Mouse (Mus musculus) forebrain, postnatal 0 days (tissue): ENCODE measurements around the gene Tspan3. TPM values are rescaled to one million over a fixed set of nuclear protein-coding genes. Genes with fewer than 3 reads are reported as not detected.

Source experiments
- ATAC-seq: fragments of 200-750 bp; cut with Nextera tagmentation; 2 replicates; pipeline ENCODE4 v1.8.0; 2017; ENCODE audit warnings: mild to moderate bottlenecking, moderate library complexity
- DNase-seq: peaks from one replicate; pipeline ENCODE4 v3.0.0-alpha.2; 2015
- H3K27ac ChIP-seq: fragments of 300-500 bp; sonication (generic); 2 replicates; pipeline ENCODE4 v1.5.1; 2014; ENCODE audit warnings: low read depth, mild to moderate bottlenecking, antibody characterized with exemption, low read length, moderate library complexity, mixed read lengths
- H3K27me3 ChIP-seq: fragments of 300-500 bp; sonication (generic); 2 replicates; pipeline ENCODE4 v1.6.1; 2014; ENCODE audit warnings: mild to moderate bottlenecking, low read length, mixed read lengths; ENCODE audit not compliant: insufficient read depth
- H3K36me3 ChIP-seq: fragments of 300-500 bp; sonication (generic); 2 replicates; pipeline ENCODE4 v1.6.1; 2014; ENCODE audit warnings: mild to moderate bottlenecking, moderate library complexity; ENCODE audit not compliant: insufficient read depth
- H3K4me1 ChIP-seq: fragments of 300-500 bp; sonication (generic); 2 replicates; pipeline ENCODE4 v1.6.1; 2014; ENCODE audit warnings: antibody characterized with exemption; ENCODE audit not compliant: insufficient read depth
- H3K4me2 ChIP-seq: fragments of 300-500 bp; sonication (generic); 2 replicates; pipeline ENCODE4 v1.6.1; 2014; ENCODE audit warnings: low read depth, mild to moderate bottlenecking, moderate library complexity
- H3K4me3 ChIP-seq: fragments of 300-500 bp; sonication (generic); 2 replicates; pipeline ENCODE4 v1.5.1; 2014; ENCODE audit warnings: low read depth, low read length, mixed read lengths
- H3K9ac ChIP-seq: fragments of 300-500 bp; sonication (generic); 2 replicates; pipeline ENCODE4 v1.6.1; 2014; ENCODE audit warnings: mild to moderate bottlenecking
- H3K9me3 ChIP-seq: fragments of 300-500 bp; sonication (generic); 2 replicates; pipeline ENCODE4 v1.6.1; 2016; ENCODE audit warnings: low read length
- CTCF ChIP-seq: sonication (generic); IDR thresholded peaks from 2 replicates; pipeline ENCODE4 v1.5.1; 2016; ENCODE audit warnings: antibody characterized with exemption, control low read depth, low read depth
- WGBS: fragments of 180-500 bp; shearing (Covaris S2); extraction: QIAGEN DNeasy Blood & Tissue Kit; methylation state at CpG from one replicate; pipeline ENCODE4 v1.1.7; 2014; 5-methylcytosine and 5-hydroxymethylcytosine counted together
- polyA plus RNA-seq: library from polyadenylated mRNA; unstranded; fragments of >200 nt; fragmentation: Nextera tagmentation; extraction: Ambion mirVana; gene quantifications from 2 replicates; pipeline ENCODE4 v1.2.1, GENCODE M21; 2015
- total RNA-seq: library from RNA; depleted of rRNA; stranded (reverse); fragments of >200 nt; gene quantifications from 2 replicates; pipeline ENCODE4 v1.2.3, GENCODE M21; 2014

Tspan3 gene
- total and polyA plus RNA-seq, 2 experiments from 2014 or later, result 430 to 649 TPM

DNA sequence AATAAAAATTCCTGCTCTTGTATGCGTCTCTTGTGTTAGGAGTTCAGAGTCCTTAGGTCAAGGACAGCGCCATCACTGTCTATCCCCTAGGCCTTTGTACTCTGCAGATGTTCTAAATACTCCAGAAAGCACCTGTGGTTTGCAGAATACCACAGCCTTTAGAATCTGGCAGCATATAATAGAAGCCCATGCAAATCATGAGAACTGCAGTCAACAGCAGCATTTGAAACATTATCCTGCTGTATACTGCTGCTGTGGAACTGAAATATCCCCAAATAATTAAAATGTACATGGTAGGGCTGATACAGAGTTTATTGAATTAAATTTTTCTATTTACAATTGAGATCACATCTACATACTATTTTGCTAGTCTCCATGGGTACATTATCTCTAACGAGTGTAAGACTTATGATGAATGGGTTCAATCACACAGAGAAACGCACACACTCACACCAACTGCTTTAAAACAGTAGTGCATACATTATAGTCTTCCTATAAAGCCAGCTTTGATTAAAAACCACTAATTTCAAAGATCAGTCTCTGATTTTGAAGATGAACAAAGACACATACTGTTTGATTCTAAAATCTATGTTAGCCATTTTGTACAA is 29.6 kb downstream of the Tspan3 start:
- H3K4me3 ChIP-seq, result no peak overlapping the region
- no peaks in the 10 kb centered on the region for H3K27me3 ChIP-seq
- ATAC-seq (no peak), DNase-seq (no peak)
- no peak overlapping the region for H3K4me2 ChIP-seq
- H3K9ac ChIP-seq, result no peak overlapping the region
- no peak overlapping the region for H3K27ac ChIP-seq
- H3K4me1 ChIP-seq, result no peaks in the 10 kb centered on the region
- no peaks in the 10 kb centered on the region for H3K9me3 ChIP-seq
- 74% methylated on average over 4 of the region's 4 CpGs for WGBS
- TF ChIP-seq CTCF, result no peak
- H3K36me3 ChIP-seq, result peaks cover 49% of the 10 kb centered on the region

DNA sequence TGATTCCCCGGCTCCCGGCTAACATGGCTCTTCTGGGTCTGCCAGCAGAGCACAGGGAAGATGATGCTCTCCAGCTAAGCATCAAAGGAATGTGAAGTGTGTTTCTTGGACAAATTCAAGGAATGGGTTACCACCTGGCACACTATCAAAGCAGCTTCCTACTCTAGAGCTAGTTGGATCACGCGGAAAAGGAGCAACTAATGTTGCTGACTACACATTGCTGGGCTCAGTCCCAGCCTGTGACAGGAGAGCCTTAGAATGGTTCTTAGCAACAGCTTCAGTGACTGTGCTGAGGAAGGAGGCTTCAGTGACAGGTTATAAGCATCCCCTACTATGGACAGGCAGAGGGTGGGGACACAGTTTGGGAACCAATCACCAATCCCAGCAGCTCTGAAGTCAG is 30.7 kb downstream of the Tspan3 start:
- TF ChIP-seq CTCF, result no peak
- Histone ChIP-seq H3K9ac (no peak overlapping the region), H3K27me3 (no peaks in the 10 kb centered on the region), H3K27ac (no peak overlapping the region), H3K4me2 (no peak overlapping the region), H3K36me3 (peaks cover 49% of the 10 kb centered on the region), H3K4me3 (no peak overlapping the region), H3K4me1 (no peaks in the 10 kb centered on the region), H3K9me3 (no peaks in the 10 kb centered on the region)
- WGBS, result 72% methylated on average over 4 of the region's 4 CpGs
- ATAC-seq, result no peak
- no peak for DNase-seq

DNA sequence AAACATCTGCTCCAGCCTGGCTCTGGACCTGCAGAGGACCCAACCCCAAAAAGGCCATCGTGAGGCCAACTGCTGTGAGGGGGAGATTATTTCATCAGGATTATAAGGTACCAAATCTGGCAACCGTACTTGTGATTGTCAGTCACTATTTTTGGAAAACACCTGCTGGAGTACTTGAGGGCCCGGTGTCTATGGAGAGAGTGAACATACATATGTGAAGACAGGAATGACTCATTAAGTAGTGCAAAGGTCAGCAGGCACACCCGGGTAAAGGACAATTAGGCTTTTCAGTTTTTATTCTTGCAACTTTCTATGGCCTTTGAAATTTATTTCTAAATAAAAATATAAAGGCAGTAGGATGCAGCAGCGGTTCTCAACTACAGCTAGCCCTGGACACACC is 31.3 kb downstream of the Tspan3 start:
- TF ChIP-seq CTCF, result no peak
- H3K9ac ChIP-seq, result no peak overlapping the region
- no peak overlapping the region for H3K4me3 ChIP-seq
- ATAC-seq (no peak), DNase-seq (no peak)
- H3K36me3 ChIP-seq, result peaks cover 55% of the 10 kb centered on the region
- H3K4me1 ChIP-seq, result no peaks in the 10 kb centered on the region
- WGBS, result 81% methylated on average over 5 of the region's 5 CpGs
- H3K27me3 ChIP-seq, result no peaks in the 10 kb centered on the region
- no peaks in the 10 kb centered on the region for H3K9me3 ChIP-seq
- H3K27ac ChIP-seq, result no peak overlapping the region
- H3K4me2 ChIP-seq, result no peak overlapping the region

DNA sequence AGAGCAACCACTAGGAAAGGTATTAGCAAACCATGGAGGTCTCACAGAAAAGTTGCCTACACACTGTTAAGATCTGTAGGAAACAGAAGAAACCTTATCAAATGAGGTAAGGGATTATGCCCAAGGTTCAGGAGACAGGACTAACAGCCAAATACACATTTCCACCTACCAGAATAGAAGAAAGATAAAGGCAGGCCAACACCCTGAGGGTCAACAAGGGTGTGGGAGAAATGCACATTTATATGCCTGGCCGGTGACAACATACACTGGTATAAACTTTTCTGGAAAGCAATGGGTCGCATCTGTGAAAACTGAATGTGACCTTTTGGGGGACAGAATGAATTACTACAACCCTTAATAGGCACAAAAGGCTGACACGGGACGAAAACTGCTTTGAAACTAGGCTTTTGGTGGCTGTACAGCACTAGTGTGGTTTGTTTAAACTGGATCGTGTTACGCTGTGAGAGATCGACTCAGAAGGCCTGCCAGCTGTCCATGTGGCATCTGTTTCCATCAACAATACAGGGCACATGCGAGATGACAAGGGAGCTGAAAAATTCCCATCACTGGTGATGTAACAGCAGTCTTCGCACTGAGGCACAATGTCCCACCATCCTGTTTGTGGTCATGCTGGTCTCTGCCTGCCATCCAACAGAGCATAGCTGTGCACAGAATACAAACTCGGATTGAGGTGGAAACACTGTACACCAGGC is 33.3 kb downstream of the Tspan3 start:
- Histone ChIP-seq H3K27ac (no peak overlapping the region), H3K4me3 (no peak overlapping the region), H3K27me3 (no peaks in the 10 kb centered on the region), H3K9ac (no peak overlapping the region), H3K9me3 (no peaks in the 10 kb centered on the region), H3K4me2 (no peak overlapping the region), H3K4me1 (no peaks in the 10 kb centered on the region), H3K36me3 (peaks cover 70% of the 10 kb centered on the region)
- WGBS, result 74% methylated on average over 10 of the region's 10 CpGs
- ATAC-seq (no peak), DNase-seq (no peak)
- no peak for TF ChIP-seq CTCF

DNA sequence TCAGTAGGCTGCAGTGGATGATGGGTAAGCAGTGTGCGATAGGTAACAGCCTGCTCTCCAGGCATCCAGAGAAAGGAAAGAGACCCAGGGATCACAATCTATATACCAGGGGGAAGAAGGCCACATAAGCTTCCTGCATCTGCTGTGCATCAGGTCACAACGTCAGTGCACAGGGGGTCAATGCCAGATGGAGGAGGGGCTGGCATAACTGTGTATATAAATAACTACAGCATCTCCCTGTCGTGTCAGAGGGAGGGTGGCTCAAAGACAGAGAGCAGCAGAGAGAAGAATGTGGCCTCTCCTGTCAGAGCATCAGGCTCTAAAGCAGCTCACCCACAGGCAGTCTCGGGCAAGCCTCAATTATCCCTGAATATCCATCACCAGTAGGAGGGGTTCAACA is 34.7 kb downstream of the Tspan3 start:
- TF ChIP-seq CTCF, result no peak
- H3K27ac ChIP-seq, result no peak overlapping the region
- H3K4me3 ChIP-seq, result no peak overlapping the region
- no peak overlapping the region for H3K4me2 ChIP-seq
- no peak for DNase-seq
- no peak for ATAC-seq
- no peaks in the 10 kb centered on the region for H3K4me1 ChIP-seq
- H3K27me3 ChIP-seq, result no peaks in the 10 kb centered on the region
- peaks cover 60% of the 10 kb centered on the region for H3K36me3 ChIP-seq
- H3K9me3 ChIP-seq, result no peaks in the 10 kb centered on the region
- WGBS, result 58% methylated on average over 4 of the region's 4 CpGs
- H3K9ac ChIP-seq, result no peak overlapping the region

DNA sequence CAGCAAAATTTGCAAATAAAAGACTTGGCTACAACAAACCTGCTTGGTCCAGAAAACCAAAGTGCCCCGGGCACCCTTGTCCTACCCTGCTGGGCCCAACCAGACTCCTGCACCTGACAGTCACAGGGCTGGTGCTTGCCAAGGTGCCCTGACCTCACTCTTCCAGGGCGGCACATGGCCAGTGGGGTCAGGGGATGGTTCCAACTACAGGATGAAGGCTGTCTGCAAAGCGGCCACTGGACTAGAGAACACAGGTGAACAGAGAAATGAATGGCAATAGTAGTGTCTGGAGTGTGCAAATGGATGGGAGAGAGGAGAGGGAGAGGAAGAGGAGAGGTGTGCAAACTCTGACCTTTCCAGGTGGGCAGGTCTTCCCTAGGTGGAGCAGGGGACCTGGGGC is 35.3 kb downstream of the Tspan3 start:
- H3K4me2 ChIP-seq, result no peak overlapping the region
- H3K4me3 ChIP-seq, result no peak overlapping the region
- H3K27ac ChIP-seq, result no peak overlapping the region
- H3K9me3 ChIP-seq, result no peaks in the 10 kb centered on the region
- no peaks in the 10 kb centered on the region for H3K27me3 ChIP-seq
- WGBS, result 91% methylated on average over 3 of the region's 3 CpGs
- no peak overlapping the region for H3K9ac ChIP-seq
- no peak for DNase-seq
- TF ChIP-seq CTCF, result no peak
- no peaks in the 10 kb centered on the region for H3K4me1 ChIP-seq
- ATAC-seq, result no peak
- H3K36me3 ChIP-seq, result peaks cover 60% of the 10 kb centered on the region

DNA sequence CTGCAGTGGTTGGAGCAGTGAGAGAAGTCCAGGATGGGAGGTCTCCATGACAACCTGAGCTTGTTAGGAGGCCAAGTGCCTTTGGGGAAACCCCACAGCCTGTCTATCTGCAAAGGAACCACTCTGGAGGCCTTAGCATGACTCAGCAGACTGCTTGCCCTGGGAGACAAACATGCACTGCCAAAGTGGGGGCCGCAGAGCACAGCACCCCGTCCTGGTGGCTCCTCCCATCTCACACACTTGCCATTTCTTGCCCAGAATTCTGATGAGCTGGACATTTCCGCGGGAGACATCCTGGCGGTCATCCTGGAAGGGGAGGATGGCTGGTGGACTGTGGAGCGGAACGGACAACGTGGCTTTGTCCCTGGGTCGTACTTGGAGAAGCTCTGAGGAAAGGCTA is 36.9 kb downstream of the Tspan3 start:
- Histone ChIP-seq H3K9ac (no peak overlapping the region), H3K27me3 (no peaks in the 10 kb centered on the region), H3K27ac (no peak overlapping the region), H3K36me3 (peaks cover 47% of the 10 kb centered on the region), H3K4me2 (no peak overlapping the region), H3K9me3 (no peaks in the 10 kb centered on the region), H3K4me3 (no peak overlapping the region), H3K4me1 (no peaks in the 10 kb centered on the region)
- DNase-seq (no peak), ATAC-seq (0 out of 2 replicates have a peak, but pooled peaks have one; percentile 28)
- TF ChIP-seq CTCF, result no peak
- 83% methylated on average over 9 of the region's 9 CpGs for WGBS
